Mouse (Mus musculus): ENCODE data around the gene Lemd2. TPM values are rescaled to one million over a fixed set of nuclear protein-coding genes. Genes with fewer than 3 reads are reported as not detected.

Lemd2 gene
- polyA plus RNA-seq (2015; fragmentation: Nextera tagmentation; extraction: Ambion mirVana) = 16.5 and 24.0 TPM in 2 replicates

- 5% methylated on average over 73 of the region's 97 CpGs for WGBS
- Histone ChIP-seq H3K36me3 (peaks cover 31% of the 10 kb centered on the region), H3K4me3 (replicated peaks) (peak within 1 kb of the TSS; percentile 90), H3K9ac (replicated peaks) (peak within 1 kb of the TSS; percentile 99), H3K4me1 (replicated peaks) (peaks cover 58% of the 10 kb centered on the region), H3K27ac (peak within 1 kb of the TSS; percentile 98), H3K9me3 (no peaks in the 10 kb centered on the region), H3K4me2 (replicated peaks) (peak within 1 kb of the TSS; percentile 94), H3K27me3 (no peaks in the 10 kb centered on the region)
- peak; percentile 91 for ATAC-seq
These were observed at the start of gene Lemd2 for GRCm38 (mm10) chr17:27204075-27204909. Lemd2 (minus strand) TSS chr17:27204469.

GRCm38 (mm10) chr17:27251150-27251549 lies 46.9 kb upstream of the Lemd2 start:
- 0 out of 2 replicates have a peak, but pooled peaks have one; percentile 30 for ATAC-seq
- Histone ChIP-seq H3K9ac (replicated peaks) (no peak overlapping the region), H3K4me3 (replicated peaks) (no peak overlapping the region), H3K9me3 (no peaks in the 10 kb centered on the region), H3K36me3 (no peaks in the 10 kb centered on the region), H3K4me2 (replicated peaks) (no peak overlapping the region), H3K27me3 (no peaks in the 10 kb centered on the region), H3K27ac (no peak overlapping the region), H3K4me1 (replicated peaks) (peaks cover 14% of the 10 kb centered on the region)
- 69% methylated on average over 6 of the region's 6 CpGs for WGBS

- peak; percentile 58; the same call in 1 of the 2 replicates for ATAC-seq
- 0 out of 2 replicates have a peak overlapping the region, but pooled peaks have one; percentile 6 for H3K27ac ChIP-seq
- no peak overlapping the region for H3K4me2 ChIP-seq (replicated peaks)
- peaks cover 14% of the 10 kb centered on the region for H3K4me1 ChIP-seq (replicated peaks)
- no peak overlapping the region for H3K4me3 ChIP-seq (replicated peaks)
- H3K9ac ChIP-seq (replicated peaks) = no peak overlapping the region
- H3K9me3 ChIP-seq = no peaks in the 10 kb centered on the region
- 28% methylated on average over 4 of the region's 4 CpGs for WGBS
- no peaks in the 10 kb centered on the region for H3K27me3 ChIP-seq
- H3K36me3 ChIP-seq = no peaks in the 10 kb centered on the region
These were observed 46.2 kb upstream of the Lemd2 start for GRCm38 (mm10) chr17:27250461-27250860.

- H3K4me1 ChIP-seq (replicated peaks) = peaks cover 12% of the 10 kb centered on the region
- H3K36me3 ChIP-seq = no peaks in the 10 kb centered on the region
- H3K4me3 ChIP-seq (replicated peaks) = no peak overlapping the region
- no peaks in the 10 kb centered on the region for H3K9me3 ChIP-seq
- H3K27ac ChIP-seq = no peak overlapping the region
- no peak overlapping the region for H3K4me2 ChIP-seq (replicated peaks)
- no peak for ATAC-seq
- no peak overlapping the region for H3K9ac ChIP-seq (replicated peaks)
- no peaks in the 10 kb centered on the region for H3K27me3 ChIP-seq
- WGBS = 64% methylated on average over 3 of the region's 3 CpGs
These were observed 44.8 kb upstream of the Lemd2 start for GRCm38 (mm10) chr17:27249073-27249472.

GRCm38 (mm10) chr17:27247680-27248386 lies 43.6 kb upstream of the Lemd2 start:
- Histone ChIP-seq H3K4me3 (replicated peaks) (no peak overlapping the region), H3K27ac (no peak overlapping the region), H3K4me2 (replicated peaks) (no peak overlapping the region), H3K9ac (replicated peaks) (no peak overlapping the region), H3K36me3 (no peaks in the 10 kb centered on the region), H3K4me1 (replicated peaks) (peaks cover 13% of the 10 kb centered on the region), H3K27me3 (no peaks in the 10 kb centered on the region), H3K9me3 (no peaks in the 10 kb centered on the region)
- ATAC-seq = no peak
- 93% methylated on average over 6 of the region's 6 CpGs for WGBS

GRCm38 (mm10) chr17:27245851-27246381 lies 41.6 kb upstream of the Lemd2 start:
- Histone ChIP-seq H3K36me3 (no peaks in the 10 kb centered on the region), H3K4me3 (replicated peaks) (no peak overlapping the region), H3K4me2 (replicated peaks) (no peak overlapping the region), H3K9ac (replicated peaks) (no peak overlapping the region), H3K9me3 (no peaks in the 10 kb centered on the region), H3K4me1 (replicated peaks) (peaks cover 26% of the 10 kb centered on the region), H3K27ac (no peak overlapping the region), H3K27me3 (no peaks in the 10 kb centered on the region)
- WGBS = 84% methylated on average over 10 of the region's 10 CpGs
- ATAC-seq = no peak

GRCm38 (mm10) chr17:27244912-27245311 lies 40.6 kb upstream of the Lemd2 start:
- Histone ChIP-seq H3K9ac (replicated peaks) (no peak overlapping the region), H3K4me1 (replicated peaks) (peaks cover 28% of the 10 kb centered on the region), H3K9me3 (no peaks in the 10 kb centered on the region), H3K4me3 (replicated peaks) (no peak overlapping the region), H3K4me2 (replicated peaks) (no peak overlapping the region), H3K27ac (no peak overlapping the region), H3K27me3 (no peaks in the 10 kb centered on the region), H3K36me3 (no peaks in the 10 kb centered on the region)
- no peak for ATAC-seq
- WGBS = 79% methylated on average over 4 of the region's 4 CpGs

GRCm38 (mm10) chr17:27242194-27243189 lies 38.2 kb upstream of the Lemd2 start:
- H3K9ac ChIP-seq (replicated peaks) = no peak overlapping the region
- H3K4me3 ChIP-seq (replicated peaks) = no peak overlapping the region
- no peaks in the 10 kb centered on the region for H3K27me3 ChIP-seq
- no peaks in the 10 kb centered on the region for H3K9me3 ChIP-seq
- no peak overlapping the region for H3K4me2 ChIP-seq (replicated peaks)
- no peak overlapping the region for H3K27ac ChIP-seq
- H3K4me1 ChIP-seq (replicated peaks) = peaks cover 37% of the 10 kb centered on the region
- no peaks in the 10 kb centered on the region for H3K36me3 ChIP-seq
- ATAC-seq = no peak
- 69% methylated on average over 18 of the region's 18 CpGs for WGBS

- Histone ChIP-seq H3K9me3 (no peaks in the 10 kb centered on the region), H3K4me2 (replicated peaks) (no peak overlapping the region), H3K9ac (replicated peaks) (no peak overlapping the region), H3K27me3 (no peaks in the 10 kb centered on the region), H3K27ac (peak overlapping the region; percentile 41), H3K4me1 (replicated peaks) (peaks cover 37% of the 10 kb centered on the region), H3K4me3 (replicated peaks) (no peak overlapping the region), H3K36me3 (no peaks in the 10 kb centered on the region)
- 29% methylated on average over 15 of the region's 15 CpGs for WGBS
- ATAC-seq = peak; percentile 48
These were observed 36.5 kb upstream of the Lemd2 start for GRCm38 (mm10) chr17:27240556-27241457.

GRCm38 (mm10) chr17:27239941-27240340 lies 35.7 kb upstream of the Lemd2 start:
- ATAC-seq = no peak
- H3K9ac ChIP-seq (replicated peaks) = no peak overlapping the region
- no peaks in the 10 kb centered on the region for H3K36me3 ChIP-seq
- H3K4me2 ChIP-seq (replicated peaks) = no peak overlapping the region
- WGBS = 94% methylated on average over 5 of the region's 5 CpGs
- no peak overlapping the region for H3K4me3 ChIP-seq (replicated peaks)
- H3K4me1 ChIP-seq (replicated peaks) = peaks cover 37% of the 10 kb centered on the region
- H3K9me3 ChIP-seq = no peaks in the 10 kb centered on the region
- no peaks in the 10 kb centered on the region for H3K27me3 ChIP-seq
- H3K27ac ChIP-seq = peak overlapping the region; percentile 41; the same call in 1 of the 2 replicates
